Mouse (Mus musculus) brain, embryonic 18.5 days (tissue): ENCODE results near the gene Zdhhc5.
A peak's percentile ranks its signal among the peaks of the same experiment; 100 is the strongest.

Experiments used
- DNase-seq: peaks from one replicate; pipeline ENCODE4 v3.0.0-alpha.2; 2012; ENCODE audit warnings: low read depth, low spot score

Zdhhc5 gene

GRCm38 (mm10) chr2:84714811-84715561 lies at the start of gene Zdhhc5:
Gene Zdhhc5, minus strand, starts transcription at chr2:84715180.
- DNase-seq = peak; percentile 96

DNA sequence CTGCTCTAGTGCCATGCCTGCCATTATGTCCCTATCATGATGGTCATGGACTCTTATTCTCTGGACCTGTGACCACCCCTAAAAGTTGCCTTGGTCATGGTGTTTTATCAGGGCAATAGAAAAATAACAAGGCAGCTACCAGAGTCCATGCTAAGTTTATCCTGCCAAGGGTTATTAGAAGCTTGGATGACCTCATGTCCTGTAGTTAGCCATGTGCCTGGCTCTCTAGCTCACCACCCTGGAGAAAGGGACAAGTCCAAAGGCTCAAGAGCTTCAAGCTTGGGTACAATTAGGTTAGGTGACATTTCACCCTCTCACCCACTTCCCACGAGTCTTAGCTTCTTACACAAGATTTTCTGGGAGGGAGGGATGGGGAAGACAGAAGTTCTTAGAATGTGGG lies 47.8 kb upstream of the Zdhhc5 start:
- no peak for DNase-seq

DNA sequence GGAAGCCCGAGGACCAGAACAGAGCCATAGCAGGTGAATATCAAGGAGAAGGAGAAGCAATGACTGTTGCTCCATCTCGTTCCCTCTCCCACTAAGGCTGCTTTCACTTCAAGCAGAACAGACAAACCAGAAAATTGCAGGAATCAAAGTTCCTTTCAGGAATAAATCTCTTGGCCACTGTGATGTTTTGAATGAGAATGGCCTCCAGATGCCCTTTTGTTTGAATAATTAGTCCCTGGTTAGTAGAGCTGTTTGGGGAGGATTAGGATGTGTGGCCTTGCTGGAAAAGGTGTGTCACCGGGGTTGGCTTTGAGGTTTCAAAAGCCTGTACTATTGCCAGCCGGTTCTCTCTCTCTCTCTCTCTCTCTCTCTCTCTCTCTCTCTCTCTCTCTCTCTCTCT lies 47.3 kb upstream of the Zdhhc5 start:
- no peak for DNase-seq

DNA sequence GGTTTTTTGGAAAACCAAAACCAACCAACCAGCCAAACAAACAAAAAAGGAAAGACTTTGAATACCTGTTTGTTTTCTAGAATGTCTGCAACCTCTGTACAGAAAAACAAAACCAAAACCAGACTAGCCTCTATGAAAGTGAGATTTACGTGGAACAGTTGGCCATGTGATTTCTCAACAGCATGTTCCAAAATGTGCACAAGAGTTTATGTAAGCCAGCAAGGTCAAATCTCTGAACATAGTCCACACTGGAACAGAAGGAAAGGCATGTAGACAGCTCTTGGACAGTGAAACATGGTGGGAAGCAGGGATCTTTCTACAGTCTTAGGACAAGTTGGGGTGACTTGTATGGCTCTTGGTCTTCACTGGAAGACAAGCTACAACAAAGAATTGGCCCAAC lies 46.9 kb upstream of the Zdhhc5 start:
- no peak for DNase-seq

DNA sequence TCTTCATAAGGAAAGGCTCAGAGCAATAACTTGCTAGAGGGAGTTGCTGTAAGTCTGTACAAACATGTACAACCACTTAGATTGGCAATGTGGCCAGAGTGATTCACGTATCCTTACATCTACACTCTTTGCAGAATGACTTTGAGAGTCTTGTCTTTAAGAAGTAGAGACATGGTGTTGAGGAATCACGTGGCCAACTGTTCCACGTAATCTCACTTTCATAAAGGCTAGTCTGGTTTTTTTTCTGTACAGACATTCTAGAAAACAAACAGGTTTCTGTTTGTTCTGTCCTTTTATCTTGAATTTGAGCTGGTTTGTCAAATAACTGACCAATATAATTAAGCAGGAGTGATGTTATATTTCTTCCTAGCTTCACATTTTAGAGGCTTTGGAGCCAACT lies 46.3 kb upstream of the Zdhhc5 start:
- DNase-seq = no peak

DNA sequence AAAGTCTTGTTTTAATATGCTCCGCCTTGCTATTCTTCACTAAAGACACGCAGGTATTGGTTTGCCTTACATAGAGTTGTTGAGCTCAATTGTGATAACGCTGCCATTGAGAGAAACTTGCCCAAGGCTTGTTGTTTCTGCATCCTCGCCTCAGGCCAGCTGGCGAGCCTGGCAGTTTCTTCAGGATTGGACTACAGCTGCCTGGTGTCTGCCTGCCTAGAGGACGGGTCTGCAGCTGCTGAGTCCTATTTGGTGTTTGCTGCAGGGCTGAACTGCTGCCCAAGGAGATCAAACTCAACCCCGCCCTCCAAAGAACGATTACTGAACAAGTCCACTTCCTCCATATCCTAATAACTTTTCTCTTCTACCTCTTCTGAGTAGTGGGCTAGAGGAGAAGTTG lies 45.8 kb upstream of the Zdhhc5 start:
- DNase-seq = no peak

- no peak for DNase-seq
Measured at GRCm38 (mm10) chr2:84758542-84759127, 43.7 kb upstream of the Zdhhc5 start.

DNA sequence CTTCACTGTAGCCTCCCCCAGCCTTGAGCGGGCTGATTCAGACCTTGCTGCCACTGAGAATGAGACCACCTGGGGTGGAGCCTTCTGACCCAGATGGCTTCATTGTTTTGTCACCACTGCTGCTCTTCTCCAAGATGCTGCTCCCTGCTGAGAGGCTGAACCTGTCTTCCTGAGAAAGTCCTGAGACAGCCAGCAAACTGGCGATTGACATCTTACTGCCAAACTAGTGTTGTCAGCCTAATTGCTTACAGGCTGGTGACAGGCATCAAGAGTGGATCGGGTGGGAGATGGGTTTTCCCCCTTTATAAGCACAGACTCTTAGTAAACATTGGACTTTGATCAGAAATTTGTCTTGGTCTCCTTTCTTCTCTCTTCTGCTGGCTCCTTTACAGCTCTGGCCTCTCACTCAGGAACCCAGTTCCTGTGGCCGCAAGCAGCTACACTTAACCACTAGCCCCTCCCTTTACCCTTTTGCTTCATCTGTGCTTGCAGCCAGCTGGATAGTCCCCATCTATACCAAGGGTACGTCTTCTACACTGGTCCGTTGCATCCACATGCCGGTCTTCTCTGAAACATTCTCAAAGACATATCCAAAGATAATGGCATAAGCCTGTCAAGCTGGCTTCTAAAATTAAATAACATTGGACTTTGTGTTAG lies 42.2 kb upstream of the Zdhhc5 start:
- no peak for DNase-seq

GRCm38 (mm10) chr2:84756245-84756644 lies 41.3 kb upstream of the Zdhhc5 start:
- DNase-seq = no peak

DNA sequence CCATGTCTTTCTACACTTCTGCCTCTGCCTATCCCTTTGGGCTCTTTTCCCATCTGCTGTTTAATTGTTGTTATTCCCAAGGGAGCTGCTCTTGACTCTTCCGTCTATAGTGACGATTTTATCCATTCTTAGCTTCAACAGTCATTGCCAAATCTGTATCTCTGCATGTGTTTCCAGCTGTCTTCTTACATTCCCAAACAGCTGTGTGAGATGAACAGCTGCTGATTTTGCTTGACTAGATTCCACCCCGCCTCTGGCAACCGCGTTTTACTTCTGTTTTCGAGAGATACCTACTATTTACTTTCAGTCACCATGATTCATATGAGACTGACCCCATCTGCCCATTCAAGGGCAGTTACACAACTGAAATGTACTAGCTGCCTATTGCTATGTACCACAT lies 35.1 kb upstream of the Zdhhc5 start:
- DNase-seq = no peak

DNA sequence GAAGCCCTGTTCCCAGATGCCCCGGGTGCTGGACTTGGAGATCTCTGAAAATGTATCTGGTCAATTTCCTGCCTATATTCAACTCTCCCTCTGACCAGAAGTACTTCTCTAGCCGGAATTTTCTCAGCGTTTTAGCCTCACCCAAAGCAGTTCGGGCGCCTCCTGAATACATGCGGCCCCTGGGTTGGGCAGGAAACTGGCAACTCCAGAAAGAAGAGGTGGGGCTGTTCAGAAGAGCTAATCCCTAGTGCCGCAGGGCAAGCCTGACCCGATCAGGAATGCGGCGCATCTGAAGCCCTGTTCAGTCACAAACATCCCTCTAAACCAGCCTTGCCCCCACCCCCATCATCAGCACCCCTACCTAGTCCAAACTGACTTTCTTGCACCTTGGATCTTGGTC lies 29.1 kb upstream of the Zdhhc5 start:
- no peak for DNase-seq

GRCm38 (mm10) chr2:84743561-84743960 lies 28.6 kb upstream of the Zdhhc5 start, which contains the start of gene Gm19426:
Gene Gm19426, minus strand, starts transcription at chr2:84743655.
- DNase-seq = peak; percentile 89

- no peak for DNase-seq
Measured at GRCm38 (mm10) chr2:84742451-84743283, 27.7 kb upstream of the Zdhhc5 start.

DNA sequence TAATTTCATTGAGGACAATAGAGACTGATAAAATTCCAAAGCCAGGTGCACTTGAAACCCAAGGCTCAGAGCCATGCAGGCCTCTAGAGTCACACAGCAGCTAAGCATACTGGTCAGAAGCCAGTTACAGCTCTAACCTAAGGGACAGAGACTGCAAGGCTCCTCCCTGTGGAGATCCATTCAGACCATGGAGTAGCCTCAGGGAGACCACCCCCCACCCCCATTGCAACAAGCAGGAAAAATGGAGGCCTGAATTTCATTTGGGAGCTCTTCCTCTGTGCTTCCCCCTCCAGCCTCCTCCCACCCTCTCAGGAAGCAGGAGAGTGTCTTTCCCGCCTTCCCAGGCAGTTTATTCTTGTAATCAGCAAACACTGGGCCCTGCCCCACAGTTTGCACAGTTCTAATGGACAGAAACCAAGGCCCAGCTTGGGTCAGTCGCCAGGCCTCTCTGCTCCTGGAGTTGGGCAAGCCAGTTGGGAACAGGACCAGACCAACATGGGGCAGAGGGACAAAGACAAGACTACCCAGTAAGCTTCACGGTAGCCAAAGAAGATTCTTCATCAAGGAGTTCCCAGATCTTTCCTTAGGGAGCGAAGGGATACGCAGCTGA lies 27.0 kb upstream of the Zdhhc5 start:
- no peak for DNase-seq

DNA sequence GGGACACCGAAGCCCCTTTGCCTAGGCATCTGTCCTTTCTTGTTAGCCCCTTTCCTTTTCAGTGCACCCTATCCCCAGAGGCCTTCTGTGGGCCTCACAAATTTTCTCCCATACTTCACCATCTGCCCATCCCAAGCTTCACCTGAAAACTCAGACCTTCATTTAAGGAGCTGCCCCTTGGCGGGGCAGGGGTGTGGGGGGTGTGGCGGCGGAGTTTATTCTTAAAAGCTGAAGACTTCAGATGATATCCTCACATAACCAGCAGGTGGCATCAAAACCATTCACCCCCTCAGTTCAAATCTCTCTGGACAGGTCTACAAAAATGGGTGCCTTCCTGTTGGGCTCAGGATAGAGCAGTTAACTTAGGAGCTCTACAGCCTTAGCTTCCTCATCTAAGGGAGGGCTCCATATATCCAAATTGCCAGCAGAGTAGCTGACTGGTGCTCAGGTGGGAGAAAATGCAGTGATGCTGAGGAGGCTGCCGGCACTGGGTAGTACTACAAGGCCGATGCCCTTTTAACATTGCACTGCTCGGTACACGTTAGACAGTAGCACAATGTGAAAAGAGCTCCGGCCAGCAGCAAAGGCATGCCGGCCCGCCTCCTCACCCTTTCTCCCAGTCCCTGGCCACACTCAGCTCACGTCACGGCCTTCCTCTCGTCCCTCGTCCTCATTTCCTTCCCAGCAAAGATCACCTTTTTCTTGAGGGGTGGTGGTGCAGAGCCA lies 25.8 kb upstream of the Zdhhc5 start:
- no peak for DNase-seq

DNA sequence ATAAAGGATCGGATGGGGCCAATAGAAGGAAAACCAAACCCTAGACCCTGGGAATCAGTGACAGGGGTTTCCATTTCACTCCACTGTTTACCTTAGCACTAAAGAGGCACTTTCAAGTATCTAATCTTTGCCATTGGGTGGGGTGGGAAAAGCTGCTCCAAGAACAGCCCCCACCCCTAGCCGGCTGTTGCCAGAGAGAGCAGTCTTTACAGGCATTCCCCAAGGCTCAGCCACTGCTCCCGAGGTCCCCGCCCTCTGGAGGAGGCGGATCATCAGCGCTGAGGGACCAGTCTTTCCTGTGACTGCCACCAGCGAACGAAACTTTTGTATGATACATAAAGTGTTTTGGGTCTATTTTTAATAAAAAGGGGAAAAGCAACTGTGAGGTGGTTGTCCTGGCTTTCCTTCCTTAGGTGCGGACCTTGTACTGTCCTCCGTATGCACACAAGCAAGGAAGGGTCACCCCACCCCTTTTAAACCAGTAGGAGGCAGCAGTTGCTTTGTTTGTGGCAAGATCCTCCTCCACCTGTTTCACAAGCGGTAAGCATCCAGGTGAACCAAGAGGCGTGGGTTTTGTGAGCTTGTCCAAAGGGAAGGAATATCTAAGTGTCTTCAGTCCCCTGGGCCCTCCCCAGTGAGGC lies 23.4 kb upstream of the Zdhhc5 start:
- DNase-seq = no peak

DNA sequence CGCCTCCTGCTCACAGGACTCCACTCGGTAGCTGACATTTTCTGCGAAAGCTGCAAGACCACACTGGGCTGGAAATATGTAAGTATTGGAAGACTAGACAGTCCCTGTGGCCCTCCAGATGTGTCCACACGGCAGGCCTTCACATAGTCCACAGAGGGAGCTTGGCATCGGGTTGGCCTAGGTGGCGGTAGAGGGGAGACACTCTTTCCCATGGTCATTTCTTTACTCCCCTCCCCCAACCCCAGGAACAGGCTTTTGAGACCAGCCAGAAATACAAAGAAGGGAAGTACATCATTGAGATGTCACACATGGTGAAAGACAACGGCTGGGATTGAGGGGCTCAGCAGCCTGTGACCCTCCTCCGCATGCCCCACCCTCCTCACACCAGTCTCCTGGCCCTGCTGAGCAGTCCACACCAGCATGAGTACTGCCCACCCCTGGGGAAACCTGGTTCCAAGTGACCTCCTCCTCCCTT lies 22.5 kb upstream of the Zdhhc5 start:
- DNase-seq = no peak

- no peak for DNase-seq
Measured at GRCm38 (mm10) chr2:84736312-84737161, 21.6 kb upstream of the Zdhhc5 start.

- no peak for DNase-seq
Measured at GRCm38 (mm10) chr2:84735346-84735920, 20.5 kb upstream of the Zdhhc5 start.
